Mouse (Mus musculus): ENCODE measurements around the gene Rbfox2. TPM values are rescaled to one million over a fixed set of nuclear protein-coding genes. Genes with fewer than 3 reads are reported as not detected.

The Rbfox2 gene
- polyA plus RNA-seq, 1 experiment from 2014 or later: 53.2 TPM

DNA sequence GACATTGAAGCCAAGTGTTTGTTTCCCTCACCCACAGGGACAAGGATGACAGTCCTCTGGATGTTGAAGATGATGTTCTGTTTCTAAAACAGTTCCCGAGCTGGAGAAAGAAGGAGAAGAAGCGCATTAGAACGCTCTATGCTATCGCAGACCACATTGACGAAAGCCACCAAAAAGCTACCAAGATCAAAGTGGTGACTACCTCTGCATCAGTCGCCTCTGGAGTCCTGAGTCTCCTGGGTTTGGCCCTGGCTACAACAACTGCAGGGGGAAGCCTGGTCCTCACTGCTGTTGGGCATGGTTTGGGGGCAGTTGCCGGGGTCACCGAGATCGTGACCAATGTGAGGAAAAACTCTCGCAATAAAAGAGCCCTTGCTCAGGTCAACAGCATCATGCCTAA is 256.2 kb downstream of the Rbfox2 start, which contains the start of gene Mb:
TSS of gene Mb (minus strand) at position 101 of the 400 bp plus-strand sequence.
- POLR2A ChIA-PET: interaction anchor here (1.5 kb wide), 1 partner anchor 12 kb away, joined by 3 read pairs; no protein-coding TSS in a partner anchor

DNA sequence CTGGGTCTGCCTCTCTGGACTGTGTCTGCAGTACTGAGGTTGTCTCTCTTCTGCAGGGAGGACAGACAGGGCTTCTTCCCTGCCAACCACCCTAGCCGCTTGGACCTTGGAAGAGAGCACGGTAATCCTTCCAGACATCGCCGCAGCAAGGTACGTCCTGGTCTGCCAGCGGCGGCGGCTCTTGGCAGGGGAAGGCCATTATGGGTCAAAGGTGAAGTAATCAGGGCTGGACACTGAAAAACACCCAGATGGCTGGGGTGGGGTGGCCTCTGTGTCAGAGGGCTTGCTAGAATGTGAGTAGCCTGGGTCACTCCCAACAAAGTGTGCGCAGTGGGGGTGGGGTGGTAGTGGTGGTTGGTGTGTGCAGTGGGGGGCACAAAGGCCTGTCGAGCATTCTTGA is 261.2 kb downstream of the Rbfox2 start:
- CTCF ChIA-PET: interaction anchor here (1.6 kb wide), 1 partner anchor 24 kb away, joined by 4 read pairs; no protein-coding TSS in a partner anchor
- POLR2A ChIA-PET: no interaction called here
- H3K27me3 ChIP-seq: no peaks in the 10 kb centered on the region
- DNase-seq (ENCODE audit: low read depth, low spot score): no peak
- no peak for ATAC-seq
- in situ Hi-C loops (cut with MboI; ENCODE audit: low pct_unique_long_range_greater_than_20kb): no loop called here
- TF ChIP-seq CTCF (IDR thresholded peaks at IDR 0.05): no peak

More for the DNA sequence above, 256.2 kb downstream of the Rbfox2 start, which contains the start of gene Mb:
- TF ChIP-seq CTCF (IDR thresholded peaks at IDR 0.05): no peak
- CTCF ChIA-PET: no interaction called here
- DNase-seq (ENCODE audit: low read depth, low spot score) (no peak), ATAC-seq (no peak)
- in situ Hi-C loops (cut with MboI; ENCODE audit: low pct_unique_long_range_greater_than_20kb): no loop called here
- no peaks in the 10 kb centered on the region for H3K27me3 ChIP-seq

DNA sequence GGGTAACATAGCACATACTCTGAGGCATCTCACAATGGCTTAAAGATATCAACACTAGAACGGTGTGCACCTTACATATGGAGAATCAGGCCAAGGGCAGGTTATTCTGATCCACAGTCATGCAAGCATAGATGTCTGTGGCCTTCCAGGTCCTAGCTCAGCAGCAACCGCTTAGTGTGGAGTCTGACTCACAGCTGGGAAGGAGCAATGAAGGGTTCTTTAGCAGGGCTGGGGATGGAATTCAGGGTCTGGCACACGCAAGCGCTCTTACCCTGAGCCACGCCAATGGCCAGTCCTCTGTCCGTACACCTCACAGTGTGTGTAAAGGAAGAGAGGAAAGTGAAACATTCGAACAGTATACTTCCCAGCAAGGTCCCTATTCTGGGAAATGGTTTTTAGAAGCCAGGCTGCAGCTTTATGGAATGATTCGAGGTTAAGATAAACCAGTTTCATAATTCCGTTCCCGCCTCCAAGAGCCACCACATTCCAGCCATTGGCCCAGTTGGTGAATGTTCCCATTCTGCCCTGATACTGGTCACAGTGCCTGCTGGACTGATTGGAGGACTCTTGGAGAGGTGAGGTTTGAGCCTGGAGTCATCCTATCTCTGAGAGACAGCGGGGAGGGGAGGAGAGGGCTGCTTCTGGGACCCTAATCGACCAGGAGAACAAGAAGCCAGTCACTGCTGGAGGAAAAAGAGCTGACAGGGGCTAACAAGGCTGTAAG is 262.0 kb downstream of the Rbfox2 start, which contains the start of gene Apol6:
TSS of gene Apol6 (plus strand) at position 133 of the 724 bp plus-strand sequence.
- DNase-seq (ENCODE audit: low read depth, low spot score) (no peak), ATAC-seq (no peak)
- H3K27me3 ChIP-seq: no peaks in the 10 kb centered on the region
- ChIA-PET CTCF (interaction anchor here (0.9 to 1.6 kb wide), 2 partner anchors 23 to 63 kb away, joined by 3 to 4 read pairs; no protein-coding TSS in a partner anchor), POLR2A (no interaction called here)
- in situ Hi-C loops (cut with MboI; ENCODE audit: low pct_unique_long_range_greater_than_20kb): no loop called here
- TF ChIP-seq CTCF (IDR thresholded peaks at IDR 0.05): no peak

DNA sequence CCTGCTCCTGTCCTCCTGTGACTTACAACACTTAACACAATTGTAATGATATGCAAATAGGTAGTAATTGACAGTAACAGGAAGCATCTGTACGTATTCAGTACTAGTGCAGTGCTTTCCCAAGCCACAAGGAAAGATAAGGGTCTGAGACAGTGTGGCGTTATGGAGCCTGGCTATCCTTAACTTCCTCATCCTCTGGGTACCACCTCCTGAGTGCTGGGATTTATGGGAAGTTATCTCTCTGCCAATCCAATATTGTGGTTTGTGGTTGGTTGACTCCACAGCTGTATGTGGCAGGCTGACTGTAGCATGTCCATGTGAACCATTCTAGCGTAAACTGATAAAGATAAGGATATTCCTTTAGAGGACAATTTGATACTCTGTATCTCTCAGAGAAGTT is 266.0 kb downstream of the Rbfox2 start:
- no peak for DNase-seq (ENCODE audit: low read depth, low spot score)
- ChIA-PET CTCF (no interaction called here), POLR2A (no interaction called here)
- no peak for ATAC-seq
- no peaks in the 10 kb centered on the region for H3K27me3 ChIP-seq
- in situ Hi-C loops (cut with MboI; ENCODE audit: low pct_unique_long_range_greater_than_20kb): no loop called here
- no peak for TF ChIP-seq CTCF (IDR thresholded peaks at IDR 0.05)

DNA sequence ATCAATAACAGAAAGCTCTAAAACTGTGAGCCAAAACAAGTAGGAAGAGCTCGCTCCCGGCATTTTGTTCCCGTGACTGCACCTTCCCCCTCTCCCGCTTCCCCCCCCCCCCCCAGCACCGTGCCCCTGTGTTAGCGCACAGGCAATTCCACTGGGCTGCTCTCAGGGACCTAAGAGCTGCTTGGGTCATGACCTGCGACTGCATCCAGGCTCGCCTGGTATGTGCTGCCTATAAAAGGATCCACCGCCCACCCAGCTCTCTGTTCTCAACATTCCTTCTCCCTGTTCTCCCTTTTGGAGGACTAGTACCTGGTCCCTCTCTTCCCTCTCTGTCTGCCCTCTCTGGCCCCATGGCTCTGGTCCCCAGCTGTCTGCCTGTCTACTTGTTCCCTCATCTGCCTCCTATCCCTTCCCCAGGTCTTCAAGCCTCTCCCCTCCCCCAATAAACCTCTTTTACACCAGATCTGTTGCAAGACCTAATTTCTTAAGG is 267.5 kb downstream of the Rbfox2 start:
- POLR2A ChIA-PET: no interaction called here
- no peak for TF ChIP-seq CTCF (IDR thresholded peaks at IDR 0.05)
- DNase-seq (ENCODE audit: low read depth, low spot score): no peak
- CTCF ChIA-PET: no interaction called here
- in situ Hi-C loops (cut with MboI; ENCODE audit: low pct_unique_long_range_greater_than_20kb): loop anchor here (5.0 kb wide), 1 partner anchor 113 kb away; no protein-coding TSS in a partner anchor
- ATAC-seq: no peak
- no peaks in the 10 kb centered on the region for H3K27me3 ChIP-seq

DNA sequence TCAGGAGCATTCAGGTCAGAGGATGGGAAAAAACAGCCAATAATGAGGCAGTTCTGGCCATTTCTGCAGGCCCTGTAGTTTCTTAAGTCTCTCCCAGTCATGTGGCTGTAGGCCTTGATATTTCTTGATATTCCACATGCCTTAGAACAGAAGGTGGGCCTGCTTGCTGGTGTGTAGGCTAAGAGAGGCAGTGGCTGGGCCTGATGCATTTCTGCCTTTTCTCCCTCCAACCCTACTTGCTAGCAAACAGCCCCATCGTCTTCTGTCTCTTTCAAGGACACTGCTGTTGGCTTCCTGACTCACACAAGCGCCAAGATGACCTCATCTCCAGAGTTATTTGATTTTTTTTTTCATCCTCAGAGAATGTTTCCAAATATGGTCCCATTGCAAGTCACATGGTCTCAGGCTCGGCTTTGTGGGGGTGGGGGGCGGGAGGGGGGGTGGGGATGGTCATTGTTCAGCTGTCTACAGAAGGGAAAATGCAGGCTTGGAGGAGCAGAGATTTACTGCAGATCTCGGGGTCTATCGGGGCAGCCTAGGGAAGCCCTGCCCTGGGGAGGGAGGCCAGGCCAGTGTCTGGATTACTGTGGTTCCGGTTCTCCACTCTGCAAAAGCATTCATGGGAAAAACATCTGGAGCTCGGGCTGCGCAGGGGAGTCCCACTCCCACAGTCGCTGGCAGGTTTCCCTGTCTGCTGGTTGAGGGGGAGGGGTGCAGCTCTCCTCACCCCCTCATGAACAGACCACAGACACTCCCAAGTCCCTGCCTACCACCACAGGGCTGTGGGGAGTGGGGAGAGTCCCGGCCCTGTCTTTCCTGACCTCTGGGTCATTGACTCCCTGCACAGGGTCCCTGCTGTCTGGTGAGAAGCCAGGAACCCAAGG is 269.3 kb downstream of the Rbfox2 start:
- no peak for TF ChIP-seq CTCF (IDR thresholded peaks at IDR 0.05)
- ChIA-PET CTCF (interaction anchor here (0.8 kb wide), 1 partner anchor 321 kb away, joined by 3 read pairs; no protein-coding TSS in a partner anchor), POLR2A (interaction anchor here (0.9 kb wide), 1 partner anchor 14 kb away, joined by 3 read pairs; the partner anchor contains the start of gene Mb)
- DNase-seq (ENCODE audit: low read depth, low spot score) (peak; percentile 89), ATAC-seq (peak; percentile 69)
- H3K27me3 ChIP-seq: no peaks in the 10 kb centered on the region
- in situ Hi-C loops (cut with MboI; ENCODE audit: low pct_unique_long_range_greater_than_20kb): loop anchor here (5.0 kb wide), 1 partner anchor 115 kb away; no protein-coding TSS in a partner anchor

DNA sequence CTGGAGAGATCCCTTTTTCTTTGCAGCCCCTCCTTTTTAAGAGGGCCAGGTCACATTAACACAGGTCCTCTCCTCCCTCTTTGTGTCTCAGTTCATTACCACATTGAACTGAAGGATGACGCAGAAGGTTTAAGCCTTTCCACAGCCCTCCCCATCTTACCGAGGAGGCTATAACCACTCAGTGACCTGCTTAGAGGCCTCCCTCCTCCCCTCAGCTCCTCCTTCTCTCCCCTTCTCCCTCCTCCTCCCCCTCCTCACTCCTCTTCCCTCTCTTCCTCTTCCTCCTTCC is 269.9 kb downstream of the Rbfox2 start:
- ATAC-seq (peak; percentile 58), DNase-seq (ENCODE audit: low read depth, low spot score) (no peak)
- H3K27me3 ChIP-seq: no peaks in the 10 kb centered on the region
- ChIA-PET POLR2A (no interaction called here), CTCF (interaction anchor here (0.8 kb wide), 1 partner anchor 322 kb away, joined by 3 read pairs; no protein-coding TSS in a partner anchor)
- TF ChIP-seq CTCF (IDR thresholded peaks at IDR 0.05): no peak
- in situ Hi-C loops (cut with MboI; ENCODE audit: low pct_unique_long_range_greater_than_20kb): loop anchor here (5.0 kb wide), 1 partner anchor 115 kb away; no protein-coding TSS in a partner anchor

DNA sequence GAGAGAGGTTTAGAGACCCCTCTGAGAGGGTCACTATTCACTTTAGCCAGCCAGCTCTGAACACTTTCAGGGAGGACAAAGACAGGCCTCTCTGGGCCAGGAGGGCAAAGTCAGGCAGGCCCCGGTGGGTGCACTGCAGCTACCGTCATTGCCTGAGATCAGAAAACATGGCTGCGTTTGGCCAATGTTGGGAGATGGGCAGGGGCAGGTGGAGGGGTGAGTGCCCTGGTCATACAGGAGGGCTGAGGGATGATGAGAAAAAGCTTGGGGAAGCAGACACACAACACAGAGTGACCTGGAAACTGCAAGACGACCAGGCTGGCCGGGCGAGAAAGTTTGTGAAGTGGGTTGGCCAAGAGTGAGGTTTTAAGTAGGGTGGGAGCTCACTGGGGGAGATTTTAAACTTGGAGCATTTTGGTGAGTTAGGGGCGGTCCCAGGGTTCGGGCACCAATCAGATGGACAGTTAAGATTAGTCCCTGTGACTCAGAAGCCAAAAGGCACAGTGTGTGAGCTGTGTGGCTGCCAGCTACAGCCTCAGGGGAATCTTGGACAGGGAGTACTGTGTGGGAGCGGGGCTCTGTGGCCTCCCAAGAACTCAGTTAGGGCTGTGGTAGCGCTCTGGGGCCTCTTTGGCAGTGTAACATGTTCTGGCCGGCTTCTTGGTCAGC is 270.4 kb downstream of the Rbfox2 start:
- no peak for TF ChIP-seq CTCF (IDR thresholded peaks at IDR 0.05)
- DNase-seq (ENCODE audit: low read depth, low spot score) (peak; percentile 82), ATAC-seq (peak; percentile 78)
- CTCF ChIA-PET: interaction anchor here (0.8 kb wide), 1 partner anchor 322 kb away, joined by 3 read pairs; no protein-coding TSS in a partner anchor
- in situ Hi-C loops (cut with MboI; ENCODE audit: low pct_unique_long_range_greater_than_20kb): loop anchor here (5.0 kb wide), 1 partner anchor 116 kb away; no protein-coding TSS in a partner anchor
- POLR2A ChIA-PET: interaction anchor here (0.9 kb wide), 1 partner anchor 18 kb away, joined by 3 read pairs; no protein-coding TSS in a partner anchor
- no peaks in the 10 kb centered on the region for H3K27me3 ChIP-seq

DNA sequence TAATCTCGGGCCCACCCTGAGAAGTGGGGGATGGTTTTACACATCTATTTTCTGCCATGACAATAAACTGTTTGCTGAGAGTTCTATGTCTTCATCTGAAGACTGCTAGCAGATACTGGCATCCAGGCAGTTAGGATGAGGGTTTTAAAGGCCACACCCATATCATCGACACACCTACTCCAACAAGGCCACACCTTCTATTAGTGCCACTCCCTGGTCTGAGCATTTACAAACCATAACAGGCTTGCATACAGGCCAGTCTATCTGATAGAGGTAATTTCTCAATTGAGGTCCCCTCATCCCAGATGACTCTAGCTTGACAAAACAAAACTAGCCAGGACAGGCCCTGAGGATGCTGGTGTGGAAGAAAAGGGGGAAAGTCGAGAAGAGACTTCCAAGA is 271.2 kb downstream of the Rbfox2 start:
- no peak for ATAC-seq

DNA sequence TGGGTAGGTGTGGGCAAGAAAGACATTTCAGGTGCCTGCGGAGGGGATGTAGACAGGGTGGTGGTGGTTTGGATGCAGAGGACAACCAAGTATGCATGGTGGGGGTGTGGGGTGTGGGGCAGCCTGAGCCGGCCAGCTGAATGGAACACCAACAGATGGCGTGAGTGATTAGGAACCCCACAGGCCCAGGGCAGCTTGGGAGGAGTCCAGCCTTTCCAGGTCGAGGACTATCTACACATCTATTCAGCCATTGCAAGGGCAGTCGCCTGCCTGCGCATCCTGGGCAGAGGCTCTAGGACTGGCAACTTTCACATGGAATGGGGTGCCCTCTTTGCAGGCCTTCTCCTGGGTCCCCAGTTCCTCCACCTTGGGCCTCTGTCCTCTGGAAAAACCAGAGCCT is 272.3 kb downstream of the Rbfox2 start:
- ChIA-PET POLR2A (no interaction called here), CTCF (no interaction called here)
- ATAC-seq (no peak), DNase-seq (ENCODE audit: low read depth, low spot score) (no peak)
- no peak for TF ChIP-seq CTCF (IDR thresholded peaks at IDR 0.05)
- in situ Hi-C loops (cut with MboI; ENCODE audit: low pct_unique_long_range_greater_than_20kb): no loop called here
- no peaks in the 10 kb centered on the region for H3K27me3 ChIP-seq

More for the DNA sequence above, 271.2 kb downstream of the Rbfox2 start:
- no peak for TF ChIP-seq CTCF (IDR thresholded peaks at IDR 0.05)
- no peaks in the 10 kb centered on the region for H3K27me3 ChIP-seq
- ChIA-PET CTCF (no interaction called here), POLR2A (interaction anchor here (0.9 kb wide), 1 partner anchor 17 kb away, joined by 3 read pairs; no protein-coding TSS in a partner anchor)
- in situ Hi-C loops (cut with MboI; ENCODE audit: low pct_unique_long_range_greater_than_20kb): loop anchor here (5.0 kb wide), 1 partner anchor 117 kb away; no protein-coding TSS in a partner anchor
- no peak for DNase-seq (ENCODE audit: low read depth, low spot score)

All from Patski (cell line).